Mouse (Mus musculus) heart, adult 2 months (tissue): ENCODE measurements around the gene 1700003F12Rik. TPM values are rescaled to one million over a fixed set of nuclear protein-coding genes. Genes with fewer than 3 reads are reported as not detected.

Experiments used
- DNase-seq, 2 experiments: peaks; one replicate each; pipeline ENCODE4 v3.0.0; 2021
- H3K27ac ChIP-seq: fragments of 200-600 bp; 2 replicates; pipeline ENCODE4 v1.8.1; 2022
- H3K27me3 ChIP-seq: fragments of 200-500 bp; 2 replicates; pipeline ENCODE4 v1.6.1; 2012; ENCODE audit warnings: mild to moderate bottlenecking, low read length, inconsistent platforms, mixed read lengths; ENCODE audit not compliant: control insufficient read depth, insufficient read depth
- H3K36me3 ChIP-seq: fragments of 200-500 bp; 2 replicates; pipeline ENCODE4 v1.6.1; 2012; ENCODE audit warnings: low read length, inconsistent platforms; ENCODE audit not compliant: control insufficient read depth, insufficient read depth
- H3K4me1 ChIP-seq: fragments of 200-500 bp; 2 replicates; pipeline ENCODE4 v1.6.1; 2011; ENCODE audit warnings: low read length; ENCODE audit not compliant: control insufficient read depth, insufficient read depth
- H3K4me3 ChIP-seq: fragments of 200-600 bp; 2 replicates; pipeline ENCODE4 v1.8.1; 2022
- H3K79me2 ChIP-seq: fragments of 200-500 bp; replicated peaks from 2 replicates; pipeline ENCODE4 v1.6.1; 2012; ENCODE audit warnings: mild to moderate bottlenecking, inconsistent platforms, low read length, moderate library complexity, mixed read lengths; ENCODE audit not compliant: control insufficient read depth, insufficient read depth
- H3K9ac ChIP-seq: fragments of 200-500 bp; 2 replicates; pipeline ENCODE4 v1.6.1; 2012; ENCODE audit warnings: low read depth, mild to moderate bottlenecking, control low read depth, inconsistent platforms, low read length, mixed read lengths
- CTCF ChIP-seq: fragments of 200-600 bp; IDR thresholded peaks from 2 replicates; pipeline ENCODE4 v1.8.1; 2022; ENCODE audit warnings: antibody characterized with exemption, mild to moderate bottlenecking, moderate library complexity
- EP300 ChIP-seq: fragments of 200-500 bp; IDR thresholded peaks from 2 replicates; pipeline ENCODE4 v1.6.1; 2011; ENCODE audit warnings: low read depth, low read length, control low read depth; ENCODE audit not compliant: insufficient read depth
- POLR2A ChIP-seq: fragments of 200-500 bp; IDR thresholded peaks from 2 replicates; pipeline ENCODE4 v1.6.1; 2011; ENCODE audit warnings: mild to moderate bottlenecking, low read depth, low read length, control low read depth; ENCODE audit not compliant: insufficient read depth
- WGBS: fragments of 180-500 bp; shearing (Covaris S2); methylation state at CpG from one replicate; pipeline ENCODE4 v1.1.7; 2018; 5-methylcytosine and 5-hydroxymethylcytosine counted together
- intact Hi-C: fragments of 180-260 bp; cut with DNase I; formaldehyde crosslinking; loops from one replicate; pipeline ENCODE4 v1.15.1; 2025
- polyA plus RNA-seq: library from polyadenylated mRNA; depleted of rRNA; stranded (reverse); fragments of >200 nt; gene quantifications from 2 replicates; pipeline ENCODE4 v1.2.3, GENCODE M21; 2012
- total RNA-seq, 2 experiments: library from RNA; stranded (reverse); gene quantifications; 2 replicates each; pipeline ENCODE4 v1.2.3; 2021

The 1700003F12Rik gene
- total and polyA plus RNA-seq, 3 experiments, result 0.39 TPM; not detected in 2

DNA sequence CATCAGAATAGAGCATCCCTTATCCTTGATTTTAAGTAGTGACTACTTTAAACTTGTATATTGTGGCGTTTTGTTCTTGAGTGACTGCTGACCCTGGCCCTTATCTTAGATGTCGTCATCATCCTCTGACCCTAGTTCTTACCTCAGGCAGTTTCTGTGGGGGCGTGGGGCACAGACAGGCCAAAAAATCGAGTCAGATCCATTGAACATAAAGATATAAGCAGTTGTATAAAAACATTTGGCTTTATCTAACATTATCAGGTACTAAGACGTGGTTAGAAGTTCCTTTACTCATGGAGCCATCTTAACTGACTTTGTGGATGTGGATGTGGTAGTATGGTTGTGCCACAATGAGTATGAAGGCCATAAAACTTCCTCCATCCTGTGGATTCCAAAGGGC is 24.6 kb upstream of the 1700003F12Rik start:
- TF ChIP-seq CTCF (no peak), POLR2A (no peak), EP300 (no peak)
- Histone ChIP-seq H3K9ac (no peak overlapping the region), H3K27me3 (no peaks in the 10 kb centered on the region), H3K4me1 (no peaks in the 10 kb centered on the region), H3K27ac (no peak overlapping the region), H3K36me3 (peaks cover 3% of the 10 kb centered on the region; the same call in 1 of the 2 replicates), H3K4me3 (no peak overlapping the region), H3K79me2 (no peaks in the 10 kb centered on the region)
- DNase-seq, result no peak
- intact Hi-C loops, result no loop called here
- WGBS, result 81% methylated on average over 5 of the region's 5 CpGs

DNA sequence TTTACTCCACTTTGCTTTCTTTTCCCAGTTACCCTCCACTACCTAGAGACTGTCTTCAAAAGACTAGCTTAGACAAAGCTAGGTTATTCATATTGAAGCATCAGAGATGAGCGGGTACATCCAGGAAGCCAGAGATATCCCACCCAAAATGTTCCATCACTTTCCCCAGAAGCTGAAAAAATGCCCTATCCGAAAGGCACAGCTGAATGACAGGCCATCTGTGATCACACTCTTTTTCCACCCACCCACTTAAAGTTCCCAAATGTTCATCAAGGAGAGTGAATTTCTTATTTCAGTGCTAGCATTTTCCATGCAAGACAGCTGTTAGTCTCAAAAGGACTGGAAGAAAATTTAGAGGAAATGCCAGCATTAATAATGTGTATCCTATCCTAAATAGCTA is 21.6 kb upstream of the 1700003F12Rik start:
- Histone ChIP-seq H3K79me2 (no peaks in the 10 kb centered on the region), H3K27ac (no peak overlapping the region), H3K36me3 (peaks cover 3% of the 10 kb centered on the region; the same call in 1 of the 2 replicates), H3K27me3 (no peaks in the 10 kb centered on the region), H3K9ac (no peak overlapping the region), H3K4me1 (no peaks in the 10 kb centered on the region), H3K4me3 (no peak overlapping the region)
- intact Hi-C loops, result no loop called here
- TF ChIP-seq CTCF (no peak), EP300 (no peak), POLR2A (no peak)
- WGBS, result 93% methylated on average over 2 of the region's 2 CpGs
- no peak for DNase-seq

DNA sequence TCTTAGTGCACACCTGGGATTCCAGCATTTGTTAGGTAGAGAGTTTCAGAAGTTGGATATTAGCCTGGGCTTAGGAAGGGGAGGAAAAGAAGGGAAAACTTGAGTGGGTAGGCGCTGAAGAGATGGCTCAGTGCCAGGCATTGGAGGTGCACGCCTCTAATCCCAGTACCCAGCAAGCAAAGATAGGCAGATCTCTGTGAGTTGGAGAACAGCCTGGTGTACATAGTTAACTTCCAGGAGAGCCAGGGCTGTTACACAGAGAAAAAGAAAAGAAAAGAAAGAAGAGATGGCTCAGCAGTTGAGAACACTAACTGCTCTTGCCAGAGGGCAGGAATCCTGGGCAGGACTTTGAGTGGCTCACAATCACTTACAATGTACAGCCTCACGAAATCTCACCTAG is 20.4 kb upstream of the 1700003F12Rik start:
- H3K4me3 ChIP-seq, result no peak overlapping the region
- no peak overlapping the region for H3K27ac ChIP-seq
- H3K4me1 ChIP-seq, result no peaks in the 10 kb centered on the region
- no peaks in the 10 kb centered on the region for H3K36me3 ChIP-seq
- no peak for DNase-seq
- intact Hi-C loops, result no loop called here
- WGBS, result 66% methylated on average over 3 of the region's 3 CpGs
- no peaks in the 10 kb centered on the region for H3K79me2 ChIP-seq
- no peak for TF ChIP-seq CTCF
- TF ChIP-seq POLR2A, result no peak
- no peak for TF ChIP-seq EP300
- no peaks in the 10 kb centered on the region for H3K27me3 ChIP-seq
- no peak overlapping the region for H3K9ac ChIP-seq

DNA sequence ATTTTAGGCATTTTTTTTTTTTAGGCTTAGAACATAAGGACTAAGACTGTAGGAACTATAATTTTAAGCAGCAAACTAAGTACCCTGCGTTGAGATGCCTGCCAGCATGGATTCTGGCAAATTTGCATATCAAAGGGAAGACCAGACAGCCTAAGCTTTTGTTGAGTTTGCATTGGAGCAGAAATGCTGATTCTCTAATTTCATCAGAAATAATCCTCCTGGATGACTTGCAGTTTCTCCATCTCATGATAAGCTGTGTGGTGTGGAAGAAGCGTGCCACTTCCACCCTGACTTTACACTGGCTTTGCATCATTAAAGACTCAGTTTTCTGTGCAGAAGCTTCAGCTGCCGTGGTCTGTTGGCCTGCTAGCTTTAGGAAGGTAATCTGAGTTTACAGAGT is 14.0 kb upstream of the 1700003F12Rik start:
- H3K27me3 ChIP-seq, result no peaks in the 10 kb centered on the region
- TF ChIP-seq EP300 (no peak), CTCF (no peak), POLR2A (no peak)
- H3K27ac ChIP-seq, result no peak overlapping the region
- no peak overlapping the region for H3K4me3 ChIP-seq
- intact Hi-C loops, result no loop called here
- H3K4me1 ChIP-seq, result no peaks in the 10 kb centered on the region
- no peak for DNase-seq
- no peaks in the 10 kb centered on the region for H3K36me3 ChIP-seq
- H3K79me2 ChIP-seq, result no peaks in the 10 kb centered on the region
- no peak overlapping the region for H3K9ac ChIP-seq
- 78% methylated on average over 3 of the region's 3 CpGs for WGBS

DNA sequence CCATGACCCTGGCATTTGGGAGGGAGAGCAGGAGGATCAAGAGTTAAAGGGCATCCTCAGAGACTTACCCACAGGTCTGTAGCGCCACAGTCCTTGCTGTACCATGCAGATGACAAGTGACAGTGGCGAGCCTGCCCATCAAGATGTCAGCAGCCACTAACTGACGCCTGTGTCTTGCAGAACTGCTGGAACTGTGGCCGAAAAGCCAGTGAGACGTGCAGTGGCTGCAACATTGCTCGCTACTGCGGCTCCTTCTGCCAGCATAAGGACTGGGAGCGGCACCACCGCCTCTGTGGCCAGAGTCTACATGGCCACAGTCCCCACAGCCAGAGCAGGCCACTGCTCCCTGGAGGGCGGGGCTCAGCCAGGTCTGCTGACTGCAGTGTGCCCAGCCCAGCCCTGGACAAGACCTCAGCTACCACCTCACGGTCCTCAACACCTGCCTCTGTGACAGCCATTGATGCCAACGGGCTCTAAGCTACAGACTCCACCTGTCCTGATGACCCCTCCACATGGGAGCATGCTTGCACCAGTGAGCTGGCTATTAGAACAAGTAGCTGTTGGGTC is 12.1 kb upstream of the 1700003F12Rik start:
- peaks cover 2% of the 10 kb centered on the region; the same call in 1 of the 2 replicates for H3K4me1 ChIP-seq
- no peaks in the 10 kb centered on the region for H3K36me3 ChIP-seq
- H3K9ac ChIP-seq, result no peak overlapping the region
- H3K4me3 ChIP-seq, result no peak overlapping the region
- no peak overlapping the region for H3K27ac ChIP-seq
- no peaks in the 10 kb centered on the region for H3K79me2 ChIP-seq
- no peak for DNase-seq
- H3K27me3 ChIP-seq, result no peaks in the 10 kb centered on the region
- TF ChIP-seq EP300, result no peak
- TF ChIP-seq POLR2A, result no peak
- TF ChIP-seq CTCF, result no peak
- 78% methylated on average over 12 of the region's 12 CpGs for WGBS
- intact Hi-C loops, result no loop called here

DNA sequence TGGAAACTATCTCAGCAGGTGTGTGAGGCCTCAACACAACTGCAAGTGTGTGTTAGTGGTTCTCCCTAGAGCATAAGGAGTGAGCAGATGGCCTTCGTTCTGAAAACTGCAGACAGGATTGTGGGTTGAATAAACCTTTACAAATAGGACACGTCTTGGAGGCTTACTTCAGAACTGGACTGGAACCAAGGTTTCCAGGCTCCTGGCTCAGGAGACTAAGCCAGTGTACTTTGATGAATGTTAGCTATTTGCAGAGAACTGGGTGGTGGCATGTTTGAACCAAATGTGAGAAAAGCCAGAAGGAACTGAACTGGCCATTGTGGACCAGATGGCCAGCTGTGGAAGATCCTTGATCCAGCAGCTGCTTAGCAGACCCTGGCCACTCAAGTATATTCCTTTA is 8.6 kb upstream of the 1700003F12Rik start:
- 41% methylated on average over 2 of the region's 2 CpGs for WGBS
- TF ChIP-seq CTCF (no peak), POLR2A (no peak), EP300 (no peak)
- Histone ChIP-seq H3K27me3 (no peaks in the 10 kb centered on the region), H3K79me2 (no peaks in the 10 kb centered on the region), H3K9ac (no peak overlapping the region), H3K27ac (no peak overlapping the region), H3K36me3 (no peaks in the 10 kb centered on the region), H3K4me3 (no peak overlapping the region), H3K4me1 (peaks cover 2% of the 10 kb centered on the region; the same call in 1 of the 2 replicates)
- peak in 1 of 2 experiments; percentile 44 for DNase-seq
- intact Hi-C loops, result no loop called here
